Mouse (Mus musculus) cerebellum, adult 11-12 months (tissue): Measurements from ENCODE around the gene Usp9x.

Experiments
- DNase-seq: peaks from one replicate; pipeline ENCODE4 v3.0.0; 2022

The Usp9x gene

DNA sequence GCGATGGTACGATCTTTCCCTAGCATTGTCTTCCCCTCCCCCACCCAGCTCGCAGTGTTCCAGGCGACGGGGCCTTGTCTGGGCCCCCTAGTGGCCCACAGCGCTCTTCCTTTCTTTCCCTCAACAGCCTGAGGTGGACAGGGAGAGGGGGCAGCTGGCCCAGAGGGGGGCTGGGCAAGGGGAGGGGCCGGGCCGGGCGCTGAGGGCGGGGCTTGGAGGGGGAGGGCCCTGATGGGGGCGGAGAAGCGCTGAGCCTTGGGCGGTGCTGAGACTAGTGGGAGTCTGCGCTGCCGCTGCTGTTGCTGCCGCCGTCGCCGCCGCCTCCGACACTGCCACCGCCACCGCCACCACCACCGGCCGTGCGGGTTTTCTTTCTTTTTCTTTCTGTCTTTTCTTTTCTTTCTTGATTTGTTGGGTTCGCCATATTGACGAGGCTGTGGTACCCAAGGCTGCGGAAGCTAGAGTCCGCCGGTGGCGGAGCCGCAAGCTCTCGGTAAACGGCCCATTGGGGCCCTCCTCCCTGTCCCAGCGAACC, at the start of gene Usp9x:
Gene Usp9x, plus strand, starts transcription at position 258 of the 535 bp plus-strand sequence.
- DNase-seq, result no peak

DNA sequence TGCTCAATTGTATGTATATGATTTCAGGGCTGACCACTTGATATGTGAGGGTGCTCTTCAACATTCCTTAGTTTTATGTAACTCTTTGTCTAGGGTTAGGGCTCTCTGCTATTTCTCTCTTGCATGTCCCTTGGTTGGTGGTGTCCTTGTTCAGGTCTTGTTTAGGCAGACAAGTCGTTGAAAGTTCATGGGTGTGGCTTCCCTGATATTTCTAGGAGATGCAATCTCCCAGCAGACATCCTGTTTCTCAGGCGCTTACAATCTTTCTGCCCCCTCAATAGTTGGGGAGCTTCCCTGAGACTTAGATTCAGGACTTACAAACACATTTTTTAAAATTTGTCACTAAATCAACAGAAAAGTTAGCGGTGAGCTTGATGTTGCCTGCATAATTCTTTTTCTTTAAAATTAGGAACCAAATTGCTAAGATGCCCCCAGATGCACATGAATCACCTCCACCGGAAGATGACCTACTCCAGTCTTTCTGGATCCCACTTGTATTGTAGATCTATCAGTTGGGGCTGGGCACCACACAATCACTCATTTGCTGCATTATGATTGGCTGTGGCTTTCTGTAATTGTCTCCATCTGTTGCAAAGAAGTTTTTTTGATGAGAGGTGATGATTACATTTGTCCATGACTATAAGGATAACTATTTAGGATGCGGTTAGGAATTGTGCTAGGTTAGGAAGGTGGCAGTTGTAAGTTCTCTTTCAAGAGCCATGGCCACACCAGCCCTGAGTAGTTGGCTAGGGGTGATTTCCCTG, 48.6 kb upstream of the Usp9x start:
- no peak for DNase-seq

DNA sequence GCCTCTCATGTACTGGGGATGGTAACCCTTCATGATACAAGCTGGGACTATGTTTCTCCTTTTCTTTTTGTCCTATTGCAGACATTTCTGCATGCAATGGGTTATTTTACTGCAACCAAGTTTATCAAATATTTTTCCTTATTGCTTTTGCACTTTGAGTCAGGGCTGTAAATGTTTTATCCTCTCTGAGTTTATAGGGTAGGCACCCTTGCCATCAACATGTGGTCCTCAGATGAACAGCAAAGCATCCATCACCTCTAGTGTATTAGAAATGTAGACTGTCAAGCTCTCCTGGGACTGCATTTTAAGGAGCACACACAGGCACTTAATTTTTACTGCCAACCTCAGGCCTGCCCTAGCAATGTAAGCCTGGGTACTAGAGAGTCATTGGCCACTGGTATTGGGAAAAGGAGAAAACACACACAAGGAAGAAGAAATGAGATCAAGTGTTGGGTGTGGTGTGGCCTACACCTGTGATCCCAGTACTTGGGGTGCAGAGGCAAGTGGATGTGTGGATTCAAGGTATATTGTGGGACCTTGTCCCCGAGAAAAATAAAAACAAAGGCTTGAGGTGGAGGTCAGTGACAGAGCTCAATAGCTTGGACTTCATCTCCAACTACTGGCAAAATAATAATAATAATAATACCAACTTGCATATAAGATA, 46.6 kb upstream of the Usp9x start:
- no peak for DNase-seq

DNA sequence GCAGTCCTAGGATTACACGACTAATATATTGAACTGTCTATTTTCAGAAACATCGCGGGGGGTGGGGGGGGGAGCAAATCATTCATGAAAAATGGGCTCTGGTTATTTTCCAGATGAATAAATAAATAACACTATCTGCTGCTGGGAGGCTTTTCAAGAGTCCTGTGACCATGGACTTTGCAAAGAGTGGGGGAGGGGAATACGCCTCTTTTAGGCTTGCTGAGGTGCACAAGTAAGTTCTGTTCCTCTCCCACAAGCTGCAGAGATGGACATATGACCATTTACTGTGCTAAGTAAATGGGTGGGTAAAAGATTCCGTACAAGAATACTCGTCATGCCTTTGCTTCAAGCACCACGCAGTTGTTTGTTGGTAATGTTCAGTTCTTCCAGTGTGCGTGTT, 46.0 kb upstream of the Usp9x start:
- no peak for DNase-seq

DNA sequence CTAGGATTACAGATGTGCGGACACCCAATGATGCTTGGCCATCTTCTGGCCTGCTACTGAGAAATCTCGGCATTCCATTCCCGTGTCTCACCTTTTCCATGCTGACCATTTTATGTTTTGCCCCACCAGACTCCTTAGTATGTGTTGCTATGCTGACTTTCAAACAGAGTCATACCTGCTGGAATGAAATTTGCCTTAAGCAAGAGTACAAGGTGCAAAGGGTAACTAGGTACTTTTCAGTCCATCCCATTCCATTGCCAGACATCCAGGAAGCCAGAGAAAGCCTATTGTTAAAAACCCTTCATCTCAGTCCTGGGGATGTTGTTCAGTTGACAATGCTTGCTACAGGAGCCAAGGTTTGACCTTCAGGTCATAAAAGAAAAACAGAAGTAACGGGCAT, 43.1 kb upstream of the Usp9x start:
- DNase-seq, result no peak

- DNase-seq, result no peak
Measured at GRCm38 (mm10) chrX:13029996-13030395, 41.3 kb upstream of the Usp9x start.

GRCm38 (mm10) chrX:13037085-13037484, 34.2 kb upstream of the Usp9x start:
- no peak for DNase-seq

DNA sequence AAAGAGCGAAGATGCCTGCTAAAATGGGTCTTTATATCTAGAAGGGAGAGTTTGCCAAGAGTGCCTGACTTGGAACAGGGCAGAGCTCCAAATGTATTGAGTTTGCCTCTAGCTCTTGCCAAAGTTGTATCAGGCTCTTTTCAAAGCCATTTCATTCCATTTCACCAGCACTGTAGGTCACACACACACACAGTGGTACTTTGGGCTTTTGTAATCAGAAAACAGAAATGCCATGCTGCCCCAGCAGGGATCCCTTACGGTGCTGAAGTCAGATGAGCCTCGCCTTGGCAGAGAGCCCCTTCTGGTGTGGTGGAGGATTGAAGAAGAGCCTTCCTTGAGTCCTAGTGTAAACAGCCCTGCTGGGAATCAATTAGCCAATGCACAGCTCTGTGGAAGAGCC, 32.1 kb upstream of the Usp9x start:
- peak; percentile 53 for DNase-seq

DNA sequence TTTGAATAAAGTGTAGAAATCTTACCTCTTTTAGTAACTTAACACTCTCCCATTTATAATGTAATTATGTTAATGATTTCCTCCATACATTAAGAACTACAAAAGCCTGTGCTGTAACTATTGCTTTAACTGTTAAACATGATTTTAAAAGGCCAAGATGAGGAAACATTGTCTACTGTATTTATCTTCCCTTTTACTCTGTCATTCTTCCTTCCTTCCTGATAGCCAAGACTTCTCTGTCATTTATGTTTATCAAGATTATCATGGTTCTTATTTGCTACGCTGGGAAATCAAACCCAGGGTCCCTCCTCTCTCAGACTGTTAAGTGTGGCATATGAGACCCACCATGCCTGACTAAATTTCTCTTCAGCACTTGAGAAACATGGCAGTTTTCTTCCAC, 30.9 kb upstream of the Usp9x start:
- DNase-seq, result no peak

- peak; percentile 96 for DNase-seq
Measured at GRCm38 (mm10) chrX:13041630-13042129, 29.6 kb upstream of the Usp9x start.

DNA sequence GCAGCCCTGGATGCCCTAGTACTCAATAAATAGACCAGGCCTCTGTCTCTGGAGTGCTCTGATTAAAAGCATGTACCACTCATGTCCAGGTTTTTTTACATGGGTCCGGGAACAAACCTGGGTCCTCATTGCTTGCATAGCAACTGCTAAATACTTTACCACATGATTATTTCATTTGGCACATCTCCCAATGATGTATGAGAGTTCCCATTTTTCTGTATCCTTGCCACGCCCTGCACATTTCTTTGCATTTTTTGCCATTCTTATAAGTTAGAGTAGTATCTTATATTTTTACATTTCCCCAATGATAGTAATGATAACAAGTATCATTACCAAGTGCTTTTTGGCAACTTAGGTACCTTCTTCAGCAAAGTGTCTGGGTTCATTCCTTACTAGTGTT, 27.5 kb upstream of the Usp9x start:
- no peak for DNase-seq

DNA sequence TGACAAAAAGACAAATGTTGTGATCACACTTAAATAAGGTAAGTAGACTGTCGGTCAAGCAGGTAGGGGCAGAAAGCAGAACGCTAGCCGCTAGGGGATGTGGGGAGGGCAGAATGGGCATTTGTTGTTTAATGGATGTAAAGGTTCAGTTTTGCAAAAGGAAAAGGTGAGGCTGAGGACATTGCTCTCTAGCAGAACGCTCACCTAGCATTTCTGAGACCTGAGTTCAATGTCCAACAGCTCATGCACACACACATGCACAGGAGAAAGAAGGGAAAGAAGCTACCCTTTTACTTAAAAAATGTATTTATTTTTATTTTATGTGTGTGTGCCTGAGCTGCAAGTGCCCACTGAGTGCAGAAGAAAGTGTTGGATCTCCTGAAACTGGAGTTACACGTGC, 26.6 kb upstream of the Usp9x start:
- no peak for DNase-seq

GRCm38 (mm10) chrX:13046893-13047435, 24.3 kb upstream of the Usp9x start:
- DNase-seq, result no peak

DNA sequence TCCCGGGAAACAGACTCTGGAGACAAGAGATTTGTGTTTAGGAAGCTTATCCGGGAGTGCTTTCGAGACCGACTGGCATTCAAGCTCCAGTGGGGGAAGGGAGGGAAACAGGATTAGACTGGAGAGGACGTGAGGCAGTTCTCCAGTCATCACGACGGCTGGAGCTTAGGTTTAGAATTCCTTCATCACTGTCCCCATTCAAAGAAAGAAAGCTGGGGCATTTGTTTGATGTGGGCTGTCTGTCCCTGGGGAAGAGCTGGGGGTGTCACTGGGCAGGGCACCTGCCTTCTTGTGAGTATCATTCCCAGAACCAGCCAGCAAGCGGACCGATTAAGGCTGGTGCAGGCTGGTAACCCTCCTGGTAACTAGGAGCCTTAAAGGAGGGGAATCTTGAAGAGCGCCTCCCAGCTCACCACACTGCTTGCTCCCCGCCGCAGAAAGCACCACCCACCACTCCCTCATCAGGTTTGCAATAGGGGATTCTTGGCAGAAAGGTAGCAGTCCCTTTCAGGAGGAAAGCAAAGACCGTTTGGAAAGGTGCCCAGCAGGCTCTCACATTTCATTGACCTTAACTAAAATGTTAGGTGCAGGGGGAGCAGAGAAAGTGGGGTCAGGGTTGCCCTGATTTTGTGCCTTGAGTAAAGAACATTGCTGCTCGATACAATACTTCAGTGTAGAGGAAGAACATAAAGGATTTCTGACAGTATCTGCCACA, 23.5 kb upstream of the Usp9x start:
- DNase-seq, result peak; percentile 21

- DNase-seq, result no peak
Measured at GRCm38 (mm10) chrX:13054612-13055011, 16.7 kb upstream of the Usp9x start.

DNA sequence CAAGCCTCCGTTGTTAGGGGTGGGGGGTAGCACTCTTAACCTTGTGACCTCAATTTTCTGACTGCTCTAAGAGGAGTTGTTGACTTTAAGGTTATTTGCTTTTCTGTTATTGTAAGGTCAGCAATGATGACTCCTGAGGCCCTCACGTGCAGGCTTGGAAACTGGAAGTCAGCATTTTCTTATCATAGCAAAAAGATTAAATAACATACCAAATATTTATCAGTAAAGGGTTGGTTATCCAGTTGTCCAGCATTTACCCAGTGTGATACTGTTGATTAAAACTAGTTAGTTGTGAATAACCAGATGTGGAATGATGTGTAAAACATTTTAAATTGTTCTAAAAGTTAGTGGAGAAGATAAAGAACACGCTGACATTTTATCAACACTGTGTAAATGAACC, 9.3 kb upstream of the Usp9x start:
- no peak for DNase-seq

DNA sequence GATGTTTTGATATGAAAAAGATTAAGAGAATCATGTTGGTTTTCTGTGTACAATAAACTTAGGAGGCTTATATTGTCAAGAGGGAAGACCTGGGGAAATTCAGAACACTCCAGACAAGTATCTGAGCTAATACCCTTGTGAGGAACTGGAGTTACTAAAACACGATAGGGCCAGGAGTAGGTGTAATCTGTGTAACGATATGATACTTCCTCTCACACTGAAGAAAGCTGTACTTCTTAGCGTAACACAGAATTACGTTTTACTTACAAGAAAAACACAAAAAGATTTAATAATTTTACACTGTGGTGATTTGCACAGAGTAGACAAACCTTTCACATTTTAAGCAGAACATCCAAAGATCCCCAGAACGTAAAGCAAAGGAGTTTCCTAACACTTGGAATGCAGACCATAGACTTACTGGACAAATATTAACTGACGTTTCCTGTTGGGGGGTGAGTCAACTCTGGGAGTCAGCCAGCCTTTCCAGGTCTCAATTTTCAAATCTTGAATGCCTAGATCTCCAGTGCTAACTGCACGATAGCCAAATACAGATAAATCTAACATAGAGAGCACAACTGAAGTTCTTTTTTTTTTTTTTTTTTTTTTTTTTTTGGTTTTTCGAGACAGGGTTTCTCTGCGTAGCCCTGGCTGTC, 6.9 kb upstream of the Usp9x start:
- DNase-seq, result no peak

GRCm38 (mm10) chrX:13070206-13070572, 1.1 kb upstream of the Usp9x start:
- DNase-seq, result no peak

DNA sequence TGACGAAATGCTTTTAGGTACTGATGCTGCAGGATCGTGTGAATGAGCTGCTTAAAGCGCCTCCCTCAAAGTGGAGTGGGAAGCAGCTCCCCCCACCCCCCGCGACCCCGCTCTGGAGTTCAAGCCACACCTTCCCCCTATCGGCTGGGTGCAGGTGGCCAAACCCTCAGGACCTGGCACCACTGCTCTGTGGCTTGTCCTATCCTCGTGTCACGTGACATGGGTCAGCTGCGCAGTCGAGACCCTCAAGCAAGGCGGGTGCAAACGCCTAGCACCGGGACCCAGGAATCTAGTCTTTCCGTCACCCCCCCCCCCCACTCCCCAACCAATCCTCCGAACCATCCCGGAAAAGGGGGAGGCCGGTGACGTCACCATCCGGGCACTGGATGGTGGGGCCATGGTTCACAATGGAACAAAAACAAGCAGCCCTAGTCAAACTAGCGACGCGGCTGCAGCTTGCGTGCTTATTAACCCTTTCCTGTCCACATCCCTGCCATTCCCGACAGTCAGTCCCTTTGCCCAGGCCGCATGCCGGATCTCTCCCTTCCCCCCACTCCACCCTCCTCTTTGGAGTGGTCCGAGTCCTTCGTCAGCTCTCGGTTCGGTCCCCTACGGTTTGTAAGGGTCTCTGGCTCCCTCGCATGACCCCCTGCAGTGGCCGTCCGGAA, 591 bp upstream of the Usp9x start:
- DNase-seq, result peak; percentile 97

GRCm38 (mm10) chrX:13071776-13072460, 620 bp downstream of the Usp9x start:
- DNase-seq, result peak; percentile 78

GRCm38 (mm10) chrX:13072461-13072982, 1.2 kb downstream of the Usp9x start:
- DNase-seq, result peak; percentile 83
